Mouse (Mus musculus) lung, postnatal 0 days (tissue): Measurements from ENCODE around the gene B4galt1.

Experiments used
- CTCF ChIP-seq: IDR thresholded peaks from 2 replicates; pipeline ENCODE4 v1.5.1; 2016; ENCODE audit warnings: antibody characterized with exemption, mild to moderate bottlenecking
- EP300 ChIP-seq: IDR thresholded peaks from 2 replicates; pipeline ENCODE4 v1.6.1; 2016; ENCODE audit warnings: antibody characterized with exemption, mild to moderate bottlenecking, control low read depth

DNA sequence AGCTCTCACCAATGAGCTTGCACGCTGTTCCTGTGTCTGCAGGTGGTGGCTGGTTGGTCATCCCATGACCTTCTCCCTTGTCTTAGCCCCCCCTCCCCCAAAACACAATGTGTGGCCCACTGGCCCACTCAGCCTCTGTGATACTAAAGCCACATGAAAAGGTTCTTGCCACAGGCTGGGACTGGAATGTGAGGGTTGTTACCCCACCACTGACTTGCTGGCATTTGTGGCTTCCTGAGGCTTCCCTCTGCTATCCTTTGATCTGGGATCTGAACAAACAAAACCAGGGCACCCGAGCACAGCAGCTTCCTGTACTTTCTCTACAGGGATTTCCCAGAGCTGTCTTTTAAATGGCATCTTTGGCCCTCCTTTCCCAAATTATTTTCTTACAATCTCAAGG is 76.7 kb downstream of the B4galt1 start:
- TF ChIP-seq CTCF, result no peak
- no peak for TF ChIP-seq EP300
